Mouse (Mus musculus) testis, adult 2 months (tissue): ENCODE data around the gene Acot12. TPM values are rescaled to one million over a fixed set of nuclear protein-coding genes. Genes with fewer than 3 reads are reported as not detected.
A peak's percentile ranks its signal among the peaks of the same experiment; 100 is the strongest.
"Not testable (repeated sequence)": the region's sequence is repeated elsewhere in the genome, so short reads cannot be mapped to it uniquely, and the experiment has no call there.

Experiments used
- H3K27ac ChIP-seq: fragments of 200-500 bp; 2 replicates; pipeline ENCODE4 v1.5.1; 2012; ENCODE audit warnings: low read depth, low read length; ENCODE audit not compliant: control insufficient read depth, insufficient read depth
- H3K27me3 ChIP-seq: fragments of 200-500 bp; 2 replicates; pipeline ENCODE4 v1.6.1; 2012; ENCODE audit warnings: mild to moderate bottlenecking, low read length, moderate library complexity; ENCODE audit not compliant: control insufficient read depth, insufficient read depth
- H3K36me3 ChIP-seq: fragments of 200-500 bp; 2 replicates; pipeline ENCODE4 v1.6.1; 2012; ENCODE audit warnings: mild to moderate bottlenecking, low read length; ENCODE audit not compliant: control insufficient read depth, insufficient read depth
- H3K4me1 ChIP-seq: fragments of 200-500 bp; 2 replicates; pipeline ENCODE4 v1.6.1; 2012; ENCODE audit warnings: low read length; ENCODE audit not compliant: control insufficient read depth, insufficient read depth
- H3K4me3 ChIP-seq: fragments of 200-500 bp; 2 replicates; pipeline ENCODE4 v1.5.1; 2012; ENCODE audit warnings: low read depth, mild to moderate bottlenecking, low read length, moderate library complexity, mixed read lengths; ENCODE audit not compliant: control insufficient read depth
- CTCF ChIP-seq: fragments of 200-500 bp; IDR thresholded peaks from 2 replicates; pipeline ENCODE4 v1.5.1; 2012; ENCODE audit warnings: low read depth, mild to moderate bottlenecking, inconsistent platforms, low read length, moderate library complexity; ENCODE audit not compliant: control insufficient read depth, insufficient read depth, insufficient replicate concordance
- POLR2A ChIP-seq: fragments of 200-500 bp; IDR thresholded peaks from 2 replicates; pipeline ENCODE4 v1.6.1; 2012; ENCODE audit warnings: low read depth, mild to moderate bottlenecking, inconsistent platforms, low read length, moderate library complexity; ENCODE audit not compliant: control insufficient read depth
- polyA plus RNA-seq: library from polyadenylated mRNA; depleted of rRNA; stranded (reverse); fragments of >200 nt; gene quantifications from 2 replicates; pipeline ENCODE4 v1.2.3, GENCODE M21; 2012

Acot12 gene
- polyA plus RNA-seq, 1 experiment = 10.9 TPM

GRCm38 (mm10) chr13:91760302-91761050, 19.2 kb downstream of the Acot12 start:
- H3K4me3 ChIP-seq = no peak overlapping the region
- no peak for TF ChIP-seq POLR2A
- no peak for TF ChIP-seq CTCF
- no peaks in the 10 kb centered on the region for H3K4me1 ChIP-seq
- no peaks in the 10 kb centered on the region for H3K27me3 ChIP-seq
- no peaks in the 10 kb centered on the region for H3K36me3 ChIP-seq
- H3K27ac ChIP-seq = no peak overlapping the region

- H3K27ac ChIP-seq = peak overlapping the region; percentile 13; the same call in 1 of the 2 replicates
- no peak overlapping the region for H3K4me3 ChIP-seq
- TF ChIP-seq CTCF = no peak
- no peak for TF ChIP-seq POLR2A
- no peaks in the 10 kb centered on the region for H3K27me3 ChIP-seq
- no peaks in the 10 kb centered on the region for H3K36me3 ChIP-seq
- no peaks in the 10 kb centered on the region for H3K4me1 ChIP-seq
Measured at GRCm38 (mm10) chr13:91761654-91762445, 20.5 kb downstream of the Acot12 start.

- not testable (repeated sequence) for H3K4me1 ChIP-seq, H3K36me3 ChIP-seq, H3K27ac ChIP-seq, H3K4me3 ChIP-seq, H3K27me3 ChIP-seq
Measured at GRCm38 (mm10) chr13:91763654-91764053, 22.3 kb downstream of the Acot12 start.

GRCm38 (mm10) chr13:91765627-91766026, 24.3 kb downstream of the Acot12 start:
- H3K4me1 ChIP-seq = no peaks in the 10 kb centered on the region
- H3K4me3 ChIP-seq = no peak overlapping the region
- H3K27ac ChIP-seq = no peak overlapping the region
- H3K27me3 ChIP-seq = no peaks in the 10 kb centered on the region
- no peaks in the 10 kb centered on the region for H3K36me3 ChIP-seq
- TF ChIP-seq POLR2A (no peak), CTCF (no peak)

GRCm38 (mm10) chr13:91768683-91769651, 27.7 kb downstream of the Acot12 start:
- TF ChIP-seq CTCF = no peak
- TF ChIP-seq POLR2A = no peak

GRCm38 (mm10) chr13:91778092-91778491, 36.8 kb downstream of the Acot12 start:
- TF ChIP-seq POLR2A (no peak), CTCF (no peak)
- no peak overlapping the region for H3K4me3 ChIP-seq
- H3K27ac ChIP-seq = no peak overlapping the region
- H3K27me3 ChIP-seq = no peaks in the 10 kb centered on the region
- H3K36me3 ChIP-seq = no peaks in the 10 kb centered on the region
- H3K4me1 ChIP-seq = no peaks in the 10 kb centered on the region

More at GRCm38 (mm10) chr13:91768683-91769651, 27.7 kb downstream of the Acot12 start:
- Histone ChIP-seq H3K36me3 (no peaks in the 10 kb centered on the region), H3K27ac (no peak overlapping the region), H3K4me3 (no peak overlapping the region), H3K4me1 (no peaks in the 10 kb centered on the region), H3K27me3 (no peaks in the 10 kb centered on the region)

- Histone ChIP-seq H3K27me3 (no peaks in the 10 kb centered on the region), H3K27ac (no peak overlapping the region)
- no peak for TF ChIP-seq CTCF
- no peak for TF ChIP-seq POLR2A
Measured at GRCm38 (mm10) chr13:91779892-91780291, 38.6 kb downstream of the Acot12 start.

More at GRCm38 (mm10) chr13:91779892-91780291, 38.6 kb downstream of the Acot12 start:
- H3K36me3 ChIP-seq = no peaks in the 10 kb centered on the region
- no peaks in the 10 kb centered on the region for H3K4me1 ChIP-seq
- no peak overlapping the region for H3K4me3 ChIP-seq
